Mouse (Mus musculus): ENCODE data around the gene Mfsd13b. TPM values are rescaled to one million over a fixed set of nuclear protein-coding genes. Genes with fewer than 3 reads are reported as not detected.
"Not testable (repeated sequence)": the region's sequence is repeated elsewhere in the genome, so short reads cannot be mapped to it uniquely, and the experiment has no call there.

The Mfsd13b gene
- polyA plus RNA-seq, 1 experiment from 2014 or later, result 0.15 TPM

DNA sequence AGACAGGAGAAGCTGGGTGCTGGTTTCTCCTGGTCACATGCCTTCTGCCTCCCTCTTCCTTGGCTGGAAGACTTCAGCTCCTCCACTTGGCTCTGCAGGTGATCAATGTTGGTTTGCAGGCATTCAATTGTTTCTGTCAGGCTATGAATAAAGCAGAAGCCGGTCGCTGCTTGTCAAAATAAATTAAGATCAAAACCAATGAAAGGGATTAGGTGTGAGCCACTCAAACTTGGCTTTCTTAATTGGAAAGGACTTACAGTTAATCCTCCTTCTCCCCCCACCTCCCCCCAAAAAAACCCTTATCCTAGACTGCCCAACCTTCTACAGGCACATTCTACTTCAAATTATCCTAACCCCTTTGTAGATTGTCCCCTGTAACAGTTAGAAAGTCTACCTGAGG lies 22.2 kb upstream of the Mfsd13b start:
- Histone ChIP-seq H3K9me3 (replicated peaks) (no peaks in the 10 kb centered on the region), H3K4me2 (no peak overlapping the region), H3K9ac (no peak overlapping the region), H3K4me3 (replicated peaks) (no peak overlapping the region), H3K27me3 (no peaks in the 10 kb centered on the region), H3K4me1 (replicated peaks) (peaks cover 7% of the 10 kb centered on the region; the same call in 1 of the 2 replicates), H3K27ac (replicated peaks) (no peak overlapping the region), H3K36me3 (replicated peaks) (peaks cover 94% of the 10 kb centered on the region)
- ATAC-seq (ENCODE audit: insufficient read depth), result no peak
- 96% methylated on average over 2 of the region's 2 CpGs for WGBS (ENCODE audit: insufficient replicate concordance)

DNA sequence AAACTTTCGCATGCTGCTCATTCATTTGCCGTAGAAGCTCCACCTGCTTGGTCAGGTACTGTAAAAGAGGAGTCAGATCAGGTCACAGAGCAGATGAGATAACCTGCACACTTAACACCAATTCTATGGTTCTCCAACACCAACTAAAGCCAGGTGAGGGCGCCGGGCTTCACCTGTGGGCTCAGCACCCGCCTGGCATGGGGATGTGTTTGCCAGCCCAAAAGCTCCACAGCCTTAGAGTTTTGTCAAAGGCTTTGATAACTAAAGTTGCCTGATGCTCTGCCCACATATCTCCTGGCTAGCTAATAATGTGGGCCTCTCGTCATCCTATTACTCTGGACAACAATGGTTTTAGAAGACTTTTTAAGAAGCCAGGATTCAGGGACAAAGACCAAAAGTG lies 21.7 kb upstream of the Mfsd13b start:
- Histone ChIP-seq H3K9me3 (replicated peaks) (no peaks in the 10 kb centered on the region), H3K36me3 (replicated peaks) (peaks cover 93% of the 10 kb centered on the region), H3K27ac (replicated peaks) (no peak overlapping the region), H3K27me3 (no peaks in the 10 kb centered on the region), H3K9ac (no peak overlapping the region), H3K4me1 (replicated peaks) (peaks cover 7% of the 10 kb centered on the region; the same call in 1 of the 2 replicates), H3K4me3 (replicated peaks) (no peak overlapping the region), H3K4me2 (no peak overlapping the region)
- ATAC-seq (ENCODE audit: insufficient read depth), result peak; percentile 25; the same call in 1 of the 2 replicates
- WGBS (ENCODE audit: insufficient replicate concordance), result 87% methylated on average over 6 of the region's 6 CpGs

GRCm38 (mm10) chr7:120961893-120962292 lies 20.4 kb upstream of the Mfsd13b start:
- Histone ChIP-seq H3K27ac (replicated peaks) (no peak overlapping the region), H3K27me3 (no peaks in the 10 kb centered on the region), H3K4me3 (replicated peaks) (no peak overlapping the region), H3K9ac (no peak overlapping the region), H3K4me1 (replicated peaks) (peaks cover 9% of the 10 kb centered on the region; the same call in 1 of the 2 replicates), H3K36me3 (replicated peaks) (peaks cover 91% of the 10 kb centered on the region), H3K4me2 (no peak overlapping the region), H3K9me3 (replicated peaks) (no peaks in the 10 kb centered on the region)
- WGBS (ENCODE audit: insufficient replicate concordance), result 58% methylated on average over 3 of the region's 3 CpGs
- no peak for ATAC-seq (ENCODE audit: insufficient read depth)

DNA sequence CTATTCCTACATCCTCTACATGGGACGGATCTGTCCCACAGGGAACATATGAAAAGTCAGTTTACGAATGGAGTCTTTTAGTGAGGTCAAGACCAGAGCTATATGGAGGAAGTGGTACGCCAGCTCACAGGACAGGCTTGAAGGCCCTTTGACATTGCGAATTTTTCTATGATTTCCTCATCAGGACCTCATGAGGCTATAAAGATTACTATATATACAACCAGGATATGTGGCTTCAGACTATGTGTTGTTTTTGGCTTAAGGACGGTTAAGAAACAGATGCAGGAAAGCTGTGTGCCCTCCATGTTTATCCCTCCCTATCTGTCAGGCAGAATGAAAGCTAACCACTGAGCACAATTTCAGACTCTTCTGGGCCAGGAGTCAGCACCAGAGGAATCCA lies 19.2 kb upstream of the Mfsd13b start:
- Histone ChIP-seq H3K27me3 (no peaks in the 10 kb centered on the region), H3K9me3 (replicated peaks) (no peaks in the 10 kb centered on the region), H3K4me3 (replicated peaks) (no peak overlapping the region), H3K9ac (no peak overlapping the region), H3K27ac (replicated peaks) (no peak overlapping the region), H3K4me2 (no peak overlapping the region), H3K4me1 (replicated peaks) (peaks cover 19% of the 10 kb centered on the region), H3K36me3 (replicated peaks) (peaks cover 91% of the 10 kb centered on the region)
- ATAC-seq (ENCODE audit: insufficient read depth), result no peak
- WGBS (ENCODE audit: insufficient replicate concordance), result 82% methylated on average over 5 of the region's 5 CpGs

GRCm38 (mm10) chr7:120969221-120969620 lies 13.1 kb upstream of the Mfsd13b start:
- Histone ChIP-seq H3K4me3 (replicated peaks) (peak overlapping the region; percentile 25), H3K27me3 (no peaks in the 10 kb centered on the region), H3K4me1 (replicated peaks) (peaks cover 73% of the 10 kb centered on the region), H3K4me2 (peak overlapping the region; percentile 66), H3K9ac (peak overlapping the region; percentile 7; the same call in 1 of the 2 replicates), H3K9me3 (replicated peaks) (no peaks in the 10 kb centered on the region), H3K27ac (replicated peaks) (peak overlapping the region; percentile 90), H3K36me3 (replicated peaks) (peaks cover 65% of the 10 kb centered on the region)
- peak; percentile 98 for ATAC-seq (ENCODE audit: insufficient read depth)
- 30% methylated on average over 7 of the region's 7 CpGs for WGBS (ENCODE audit: insufficient replicate concordance)

DNA sequence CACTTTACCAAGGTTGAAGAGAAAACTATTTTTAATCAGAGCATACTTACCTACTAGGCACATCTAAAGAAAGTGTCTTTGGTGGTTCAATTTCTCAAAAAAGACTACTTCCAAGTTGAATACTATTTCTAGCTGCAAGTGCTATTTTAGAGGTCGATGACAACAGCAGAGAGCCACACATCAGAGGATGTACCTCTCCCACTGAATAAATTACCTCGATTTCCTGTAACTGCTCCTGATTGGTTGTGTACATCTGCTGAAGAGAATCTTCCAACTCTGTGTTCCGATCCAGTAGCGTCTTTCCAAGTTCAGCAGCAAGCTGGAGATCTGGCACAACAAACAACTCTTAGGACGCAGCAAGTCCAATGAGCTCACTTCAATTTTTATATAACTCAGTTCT lies 12.2 kb upstream of the Mfsd13b start:
- peaks cover 82% of the 10 kb centered on the region for H3K4me1 ChIP-seq (replicated peaks)
- H3K4me3 ChIP-seq (replicated peaks), result no peak overlapping the region
- peak overlapping the region; percentile 15; the same call in 1 of the 2 replicates for H3K9ac ChIP-seq
- H3K36me3 ChIP-seq (replicated peaks), result peaks cover 56% of the 10 kb centered on the region
- no peaks in the 10 kb centered on the region for H3K9me3 ChIP-seq (replicated peaks)
- H3K27me3 ChIP-seq, result no peaks in the 10 kb centered on the region
- WGBS (ENCODE audit: insufficient replicate concordance), result 78% methylated on average over 5 of the region's 5 CpGs
- H3K27ac ChIP-seq (replicated peaks), result peak overlapping the region; percentile 90
- 0 out of 2 replicates have a peak overlapping the region, but pooled peaks have one; percentile 6 for H3K4me2 ChIP-seq
- no peak for ATAC-seq (ENCODE audit: insufficient read depth)

DNA sequence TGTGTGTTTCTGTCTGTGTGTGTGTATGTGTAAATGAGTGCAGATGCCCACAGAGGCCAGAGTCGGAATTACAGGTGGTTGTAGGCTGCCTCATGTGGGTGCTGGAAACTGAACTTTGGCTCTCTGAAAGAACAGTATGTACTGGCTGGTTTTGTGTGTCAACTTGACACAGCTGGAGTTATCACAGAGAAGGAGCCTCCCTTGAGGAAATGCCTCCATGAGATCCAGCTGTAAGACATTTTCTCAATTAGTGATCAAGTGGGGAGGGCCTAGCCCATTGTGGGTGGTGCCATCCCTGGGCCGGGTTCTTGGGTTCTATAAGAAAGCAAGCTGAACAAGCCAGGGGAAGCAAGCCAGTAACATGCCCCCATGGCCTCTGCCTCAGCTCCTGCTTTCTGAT lies 9.8 kb upstream of the Mfsd13b start:
- WGBS (ENCODE audit: insufficient replicate concordance), result 65% methylated on average over 2 of the region's 2 CpGs
- H3K4me2 ChIP-seq, result peak overlapping the region; percentile 11
- not testable (repeated sequence) for ATAC-seq (ENCODE audit: insufficient read depth); H3K27me3 ChIP-seq; H3K9ac ChIP-seq; H3K9me3 ChIP-seq (replicated peaks); H3K4me3 ChIP-seq (replicated peaks)
- H3K36me3 ChIP-seq (replicated peaks), result peaks cover 37% of the 10 kb centered on the region
- H3K27ac ChIP-seq (replicated peaks), result peak overlapping the region; percentile 90
- H3K4me1 ChIP-seq (replicated peaks), result peaks cover 94% of the 10 kb centered on the region

- H3K27me3 ChIP-seq, result no peaks in the 10 kb centered on the region
- peak overlapping the region; percentile 43 for H3K27ac ChIP-seq (replicated peaks)
- 73% methylated on average over 3 of the region's 3 CpGs for WGBS (ENCODE audit: insufficient replicate concordance)
- peaks cover 95% of the 10 kb centered on the region for H3K4me1 ChIP-seq (replicated peaks)
- H3K36me3 ChIP-seq (replicated peaks), result peaks cover 26% of the 10 kb centered on the region
- no peak overlapping the region for H3K9ac ChIP-seq
- H3K9me3 ChIP-seq (replicated peaks), result no peaks in the 10 kb centered on the region
- 0 out of 2 replicates have a peak overlapping the region, but pooled peaks have one; percentile 13 for H3K4me2 ChIP-seq
- ATAC-seq (ENCODE audit: insufficient read depth), result no peak
- H3K4me3 ChIP-seq (replicated peaks), result no peak overlapping the region
Observed at GRCm38 (mm10) chr7:120974001-120974400, 8.3 kb upstream of the Mfsd13b start.

DNA sequence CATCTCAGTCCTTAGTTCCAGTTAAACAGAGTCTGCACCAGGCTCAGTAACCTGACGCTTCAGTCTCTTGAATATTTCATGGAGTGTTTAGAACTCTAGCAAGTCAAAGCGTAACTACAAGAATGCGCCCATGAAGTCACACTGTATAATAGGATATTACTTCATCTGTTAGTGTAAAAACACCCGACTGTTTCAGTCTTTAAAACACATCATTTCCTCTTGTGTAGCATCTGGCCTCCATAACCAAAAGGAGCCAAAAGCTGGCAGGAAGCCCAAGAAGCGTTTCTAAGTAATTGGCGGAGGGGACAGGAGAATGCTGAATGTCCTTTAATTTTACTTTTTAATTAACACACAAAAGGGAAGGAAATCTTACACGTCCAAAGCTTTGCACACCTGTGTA lies 5.2 kb upstream of the Mfsd13b start:
- H3K4me2 ChIP-seq, result peak overlapping the region; percentile 93; the same call in 1 of the 2 replicates
- H3K27ac ChIP-seq (replicated peaks), result peak overlapping the region; percentile 98; the same call in 1 of the 2 replicates
- 0 out of 2 replicates have a peak overlapping the region, but pooled peaks have one; percentile 0 for H3K4me3 ChIP-seq (replicated peaks)
- H3K9me3 ChIP-seq (replicated peaks), result no peaks in the 10 kb centered on the region
- H3K27me3 ChIP-seq, result no peaks in the 10 kb centered on the region
- WGBS (ENCODE audit: insufficient replicate concordance), result 70% methylated on average over 7 of the region's 7 CpGs
- peaks cover 68% of the 10 kb centered on the region for H3K4me1 ChIP-seq (replicated peaks)
- H3K36me3 ChIP-seq (replicated peaks), result peaks cover 14% of the 10 kb centered on the region; the same call in 1 of the 2 replicates
- no peak for ATAC-seq (ENCODE audit: insufficient read depth)
- no peak overlapping the region for H3K9ac ChIP-seq

- H3K27me3 ChIP-seq, result peaks cover 14% of the 10 kb centered on the region
- H3K27ac ChIP-seq (replicated peaks), result peak overlapping the region; percentile 98
- peaks cover 6% of the 10 kb centered on the region; the same call in 1 of the 2 replicates for H3K36me3 ChIP-seq (replicated peaks)
- H3K4me1 ChIP-seq (replicated peaks), result peaks cover 50% of the 10 kb centered on the region
- peak overlapping the region; percentile 97 for H3K9ac ChIP-seq
- H3K4me2 ChIP-seq, result peak overlapping the region; percentile 93
- ATAC-seq (ENCODE audit: insufficient read depth), result peak; percentile 74
- no peaks in the 10 kb centered on the region for H3K9me3 ChIP-seq (replicated peaks)
- H3K4me3 ChIP-seq (replicated peaks), result peak overlapping the region; percentile 85
- WGBS (ENCODE audit: insufficient replicate concordance), result 20% methylated on average over 4 of the region's 4 CpGs
Observed at GRCm38 (mm10) chr7:120980041-120980440, 2.3 kb upstream of the Mfsd13b start.

DNA sequence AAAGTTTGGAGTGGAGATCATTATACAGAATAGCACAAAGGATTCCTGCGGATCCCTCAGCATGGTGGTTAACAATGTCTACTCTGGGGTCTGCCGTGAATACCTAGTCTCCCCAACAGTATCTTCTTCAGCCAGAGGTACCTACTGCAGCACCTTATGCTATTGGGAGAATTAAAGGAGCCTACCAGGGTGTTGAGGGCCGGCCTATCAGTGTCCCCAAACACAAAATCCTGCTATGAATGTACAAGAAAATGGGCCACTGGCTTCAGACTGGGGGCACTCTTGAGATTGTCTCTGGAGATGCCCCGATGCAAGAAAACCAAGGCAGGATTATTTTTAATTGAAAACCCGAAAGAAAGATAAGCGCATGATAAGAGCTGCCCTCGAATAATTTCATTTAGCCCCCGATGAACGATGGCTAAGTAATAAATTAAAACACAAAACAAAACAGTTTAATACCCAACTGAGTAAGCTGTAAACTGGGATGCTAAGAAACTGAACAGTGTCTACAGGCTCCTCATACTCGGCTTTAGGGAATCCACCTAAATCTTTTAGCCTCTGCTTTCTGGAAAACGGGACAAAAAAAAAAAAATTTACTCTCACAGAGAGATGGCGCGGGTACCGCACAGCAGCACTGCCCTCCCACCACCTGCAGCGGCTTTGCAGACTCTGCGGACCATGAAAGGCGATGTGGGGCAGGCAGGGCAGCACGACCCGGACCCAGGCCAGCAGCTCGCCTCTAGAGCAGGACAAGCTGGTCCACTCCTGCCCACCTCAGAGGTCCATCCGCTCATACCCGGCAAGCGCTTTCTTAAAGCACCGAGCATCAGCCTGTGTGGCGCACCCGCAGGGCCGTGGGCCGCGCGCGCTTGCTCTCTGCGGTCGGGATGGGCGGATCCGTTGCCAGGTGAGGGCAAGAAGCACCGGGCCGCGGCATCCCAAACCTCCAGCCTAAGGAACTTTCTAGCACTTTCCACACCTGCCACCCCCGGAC lies 1.1 kb upstream of the Mfsd13b start:
- H3K9ac ChIP-seq, result peak overlapping the region; percentile 97
- H3K4me3 ChIP-seq (replicated peaks), result peak overlapping the region; percentile 85
- ATAC-seq (ENCODE audit: insufficient read depth), result peak; percentile 67
- peaks cover 6% of the 10 kb centered on the region; the same call in 1 of the 2 replicates for H3K36me3 ChIP-seq (replicated peaks)
- WGBS (ENCODE audit: insufficient replicate concordance), result 4% methylated on average over 39 of the region's 39 CpGs
- H3K27me3 ChIP-seq, result peaks cover 20% of the 10 kb centered on the region
- peak overlapping the region; percentile 93 for H3K4me2 ChIP-seq
- peak overlapping the region; percentile 98 for H3K27ac ChIP-seq (replicated peaks)
- H3K4me1 ChIP-seq (replicated peaks), result peaks cover 40% of the 10 kb centered on the region
- H3K9me3 ChIP-seq (replicated peaks), result no peaks in the 10 kb centered on the region
